Mouse (Mus musculus) frontal cortex, postnatal 10 days (tissue): ENCODE measurements at regions not wholly inside any gene's neighbourhood (a gene's known extent, or its start where the extent isn't known, plus 50 kb on each side); places are given as distances from the start of the nearest gene placed in this dataset.

Experiments
- DNase-seq, 2 experiments: peaks; one replicate each; pipeline ENCODE4 v3.0.0; 2022; ENCODE audit warnings: low spot score in 2 of 2, mixed read lengths in 1 of 2

DNA sequence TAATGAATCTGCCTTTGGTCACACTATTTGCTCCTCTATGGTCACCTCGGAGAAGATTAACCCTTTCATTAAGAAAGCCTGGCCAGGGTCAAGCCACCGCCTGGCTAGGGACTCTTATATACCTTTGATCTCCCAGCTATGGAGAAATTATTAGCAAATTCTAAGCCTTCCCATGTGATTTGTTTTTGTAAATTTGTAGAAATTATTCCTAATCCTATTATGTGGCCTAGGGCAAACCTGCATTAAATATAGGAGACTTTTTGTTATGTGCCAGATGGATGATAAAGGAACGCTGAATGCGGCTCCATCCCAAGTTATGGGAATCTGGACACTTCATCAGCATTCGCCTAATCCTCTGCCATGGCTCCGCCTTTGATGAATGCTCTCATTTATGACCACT, 70.4 kb upstream of the Tmco5 start:
- DNase-seq = no peak

- DNase-seq = no peak
These were observed 69.9 kb upstream of the Tmco5 start for GRCm38 (mm10) chr2:116808554-116808953.

DNA sequence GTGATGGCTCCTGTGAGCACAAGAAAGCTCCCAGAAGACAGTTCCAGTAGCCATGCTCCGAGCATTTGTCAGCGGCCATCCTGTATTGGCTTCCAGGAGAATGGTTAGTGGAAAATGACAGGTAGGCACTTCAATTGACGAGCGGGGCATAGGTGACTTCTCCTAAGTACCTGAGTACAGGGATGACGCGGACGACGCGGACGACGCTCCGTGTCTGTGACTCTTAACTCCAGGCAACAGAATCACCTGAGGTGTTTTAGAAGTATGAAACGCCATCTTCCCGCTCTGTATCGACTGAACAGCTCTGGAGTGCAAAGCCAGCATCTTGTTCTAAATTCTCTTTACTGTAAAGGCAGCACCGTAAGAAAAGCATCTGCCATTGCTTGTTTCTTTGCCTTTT, 68.4 kb upstream of the Tmco5 start:
- no peak for DNase-seq

DNA sequence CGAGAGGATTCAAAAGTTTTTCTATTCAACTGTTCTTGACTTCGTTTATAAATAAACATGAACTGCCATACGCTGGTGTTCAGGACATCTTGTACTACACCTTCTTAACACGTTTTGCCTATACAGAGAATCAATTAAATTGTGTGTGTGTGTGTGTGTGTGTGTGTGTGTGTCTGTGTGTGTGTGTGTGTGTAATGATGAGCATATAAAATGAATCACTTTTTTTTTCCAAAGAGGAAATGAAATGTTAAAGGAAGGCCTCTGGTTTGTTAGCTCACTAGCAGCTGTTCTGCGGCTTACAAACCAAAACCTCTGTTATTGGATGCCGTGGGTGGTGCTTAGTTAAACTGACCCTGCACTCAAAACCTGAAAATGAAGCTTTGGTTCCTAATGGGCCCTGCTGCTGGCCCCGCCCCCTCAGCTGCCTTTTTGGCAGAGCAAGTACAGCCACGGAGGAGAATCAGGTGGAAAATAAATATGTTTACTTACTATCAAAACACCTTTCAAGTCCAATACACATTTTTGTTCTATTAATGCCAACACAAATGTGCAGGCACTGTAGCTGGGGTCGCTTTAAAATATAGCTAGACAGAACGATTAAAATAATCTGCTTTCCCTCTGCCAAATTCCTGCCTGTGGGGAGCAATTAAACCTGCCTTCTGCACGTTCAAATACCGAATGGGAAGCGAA, 65.5 kb upstream of the Tmco5 start:
- no peak for DNase-seq

GRCm38 (mm10) chr2:116813559-116813895, 65.0 kb upstream of the Tmco5 start:
- no peak for DNase-seq

DNA sequence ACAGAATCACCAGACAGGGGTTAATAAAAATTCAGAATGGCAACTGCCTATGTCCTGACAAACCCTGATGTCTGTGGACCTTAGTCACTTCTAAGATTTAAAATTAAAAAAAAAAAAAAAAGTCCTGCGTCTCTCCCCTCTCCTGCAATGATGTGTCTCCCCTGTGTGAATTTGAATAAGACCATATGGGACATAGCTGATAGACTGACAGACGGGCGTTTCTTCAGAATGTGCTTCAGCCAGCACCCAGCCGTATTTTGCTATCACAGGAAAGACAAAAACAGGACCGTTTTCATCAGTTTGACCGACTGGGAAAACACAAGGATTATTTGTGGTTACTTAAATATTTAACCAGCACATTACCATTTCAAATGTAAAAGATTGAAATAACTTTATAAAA, 61.4 kb upstream of the Tmco5 start:
- no peak for DNase-seq

DNA sequence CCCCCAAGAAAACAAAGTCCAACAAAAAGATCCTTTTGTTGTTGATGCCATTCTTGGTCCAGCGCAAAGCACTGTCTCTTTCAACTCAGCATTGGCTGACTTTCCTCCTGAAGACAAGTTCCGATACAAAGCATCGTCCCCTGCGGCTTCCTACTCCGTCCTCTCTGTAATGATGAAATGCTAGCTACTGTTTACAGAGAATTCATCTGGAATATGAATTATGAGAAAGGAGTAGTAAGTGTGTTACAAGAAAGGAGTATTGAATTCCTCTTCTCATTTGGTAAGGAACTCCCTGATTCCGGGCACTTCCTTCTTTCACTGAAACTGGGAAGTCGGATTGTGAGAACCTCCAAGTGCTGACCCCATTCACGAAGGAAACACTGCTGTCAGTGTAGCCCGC, 60.9 kb upstream of the Tmco5 start:
- no peak for DNase-seq

DNA sequence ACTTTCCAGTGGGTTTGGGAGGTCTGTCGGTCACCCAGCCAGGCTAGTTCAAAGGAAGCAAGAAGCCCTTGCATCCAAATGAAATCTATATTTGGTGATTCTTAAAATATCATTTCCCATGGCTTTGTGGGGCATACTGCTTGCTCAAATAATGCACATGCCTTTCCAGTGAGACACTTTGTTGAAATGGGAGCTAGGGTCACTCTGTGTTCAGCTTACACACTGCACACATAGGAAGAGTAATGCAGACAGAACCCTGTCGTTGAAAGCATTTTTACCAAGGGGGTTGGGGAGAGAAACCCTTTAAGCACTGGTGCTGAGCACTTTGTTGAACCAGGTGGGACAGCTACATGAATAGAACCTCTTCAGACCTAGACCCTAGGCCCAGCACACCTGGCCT, 59.9 kb upstream of the Tmco5 start:
- no peak for DNase-seq

GRCm38 (mm10) chr2:116819016-116819687, 59.3 kb upstream of the Tmco5 start:
- no peak for DNase-seq

DNA sequence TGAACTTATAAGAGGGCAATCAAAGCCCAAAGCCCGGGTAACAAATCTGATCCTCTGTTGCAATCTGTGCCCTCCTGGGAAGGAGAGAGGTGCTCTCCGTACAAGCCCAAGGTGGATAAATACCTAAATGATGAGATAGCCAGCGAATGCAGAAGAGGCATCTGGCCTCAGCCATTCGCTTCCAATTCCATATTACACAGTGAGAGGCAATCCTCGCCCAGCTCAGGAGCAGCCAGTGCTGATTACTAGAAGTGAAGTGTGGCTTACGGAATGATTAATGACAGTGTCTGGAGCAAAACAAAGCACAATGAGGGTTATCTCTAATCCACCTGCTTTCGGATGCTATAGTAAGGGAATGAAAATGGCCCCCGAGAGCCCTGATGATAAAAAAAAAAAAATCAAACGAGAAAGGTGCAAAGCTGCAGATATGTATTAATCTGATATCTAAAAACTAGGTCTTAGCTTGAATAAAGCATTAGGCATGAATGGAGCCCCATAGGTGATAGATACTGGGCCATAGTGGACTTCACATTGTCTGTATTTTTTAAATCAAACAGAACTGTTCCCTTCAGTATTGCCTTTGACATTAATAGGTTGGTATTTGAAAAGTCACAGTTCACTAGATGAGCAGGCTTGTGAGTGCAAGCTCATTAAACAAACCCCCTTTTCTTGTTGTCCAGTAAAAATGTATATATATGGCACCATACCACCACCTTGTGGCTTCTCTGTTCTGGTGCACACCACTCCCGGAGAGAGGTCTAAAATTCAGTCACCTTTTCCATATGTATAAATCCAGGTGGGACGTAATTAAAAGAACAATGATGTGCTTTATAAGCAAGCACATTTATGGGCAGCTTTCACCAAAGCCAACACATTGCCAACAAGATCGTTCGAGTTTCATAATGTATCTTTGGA, 57.4 kb upstream of the Tmco5 start:
- peak; percentile 13 to 31 for DNase-seq
